Mouse (Mus musculus) heart, embryonic 11.5 days (tissue): ENCODE results near the gene Ccdc69. TPM values are rescaled to one million over a fixed set of nuclear protein-coding genes. Genes with fewer than 3 reads are reported as not detected.

Source experiments
- ATAC-seq: fragments of 200-750 bp; cut with Nextera tagmentation; replicated peaks from 2 replicates; pipeline ENCODE4 v1.8.0; 2017; ENCODE audit warnings: moderate library complexity; ENCODE audit not compliant: insufficient number of reproducible peaks, low FRiP score, low TSS enrichment
- H3K27ac ChIP-seq: fragments of 300-500 bp; sonication (generic); 2 replicates; pipeline ENCODE4 v1.5.1; 2014; ENCODE audit warnings: mild to moderate bottlenecking, low read depth, low read length
- H3K27me3 ChIP-seq: fragments of 300-500 bp; sonication (generic); 2 replicates; pipeline ENCODE4 v1.6.1; 2014; ENCODE audit warnings: mild to moderate bottlenecking, low read length, mixed read lengths; ENCODE audit not compliant: control insufficient read depth, insufficient read depth
- H3K36me3 ChIP-seq: fragments of 300-500 bp; sonication (generic); 2 replicates; pipeline ENCODE4 v1.6.1; 2014; ENCODE audit warnings: mild to moderate bottlenecking, low read length, moderate library complexity, mixed read lengths; ENCODE audit not compliant: control insufficient read depth, insufficient read depth
- H3K4me1 ChIP-seq: fragments of 300-500 bp; sonication (generic); 2 replicates; pipeline ENCODE4 v1.6.1; 2014; ENCODE audit warnings: low read length; ENCODE audit not compliant: control insufficient read depth, insufficient read depth
- H3K4me2 ChIP-seq: fragments of 300-500 bp; sonication (generic); 2 replicates; pipeline ENCODE4 v1.6.1; 2014; ENCODE audit warnings: mild to moderate bottlenecking, moderate library complexity
- H3K4me3 ChIP-seq: fragments of 300-500 bp; sonication (generic); 2 replicates; pipeline ENCODE4 v1.5.1; 2014; ENCODE audit warnings: low read depth, low read length
- H3K9ac ChIP-seq: fragments of 300-500 bp; sonication (generic); 2 replicates; pipeline ENCODE4 v1.6.1; 2014; ENCODE audit warnings: mild to moderate bottlenecking, low read depth, low read length, moderate library complexity
- H3K9me3 ChIP-seq: fragments of 300-500 bp; sonication (generic); replicated peaks from 2 replicates; pipeline ENCODE4 v1.6.1; 2016; ENCODE audit warnings: low read length; ENCODE audit not compliant: control insufficient read depth
- WGBS: fragments of 180-500 bp; shearing (Covaris S2); extraction: QIAGEN DNeasy Blood & Tissue Kit; methylation state at CpG from one replicate; pipeline ENCODE4 v1.1.7; 2014; ENCODE audit not compliant: insufficient replicate concordance; 5-methylcytosine and 5-hydroxymethylcytosine counted together
- polyA plus RNA-seq: library from polyadenylated mRNA; unstranded; fragments of >200 nt; fragmentation: Nextera tagmentation; extraction: Ambion mirVana; gene quantifications from 2 replicates; pipeline ENCODE4 v1.2.1, GENCODE M21; 2014

Ccdc69 gene
- polyA plus RNA-seq, 1 experiment from 2014 or later, result 16.5 TPM

DNA sequence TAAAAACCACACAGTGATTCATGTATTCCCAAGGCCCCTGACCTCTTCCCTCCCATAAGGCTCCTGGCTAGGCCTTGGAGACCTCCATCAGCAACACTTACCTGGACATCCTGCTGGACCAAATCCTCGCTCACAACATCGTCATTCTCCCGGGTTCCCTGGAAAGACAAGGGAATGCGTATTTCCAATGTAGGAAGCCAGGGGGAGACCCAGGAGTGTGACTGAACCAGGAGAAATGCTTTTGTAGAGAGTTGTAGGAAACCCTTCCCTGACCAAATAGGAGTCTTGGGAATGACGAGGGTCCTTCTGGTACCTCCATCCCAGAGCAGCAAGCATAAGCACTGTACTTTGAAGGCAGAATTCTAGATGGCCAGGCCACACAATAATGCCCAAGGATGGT, 72.2 kb downstream of the Ccdc69 start:
- Histone ChIP-seq H3K27me3 (no peaks in the 10 kb centered on the region), H3K4me3 (no peak overlapping the region), H3K27ac (no peak overlapping the region), H3K4me2 (no peak overlapping the region), H3K4me1 (no peaks in the 10 kb centered on the region), H3K9ac (no peak overlapping the region), H3K36me3 (peaks cover 66% of the 10 kb centered on the region), H3K9me3 (peaks cover 3% of the 10 kb centered on the region; the same call in 1 of the 2 replicates)
- 75% methylated on average over 5 of the region's 5 CpGs for WGBS
- no peak for ATAC-seq

DNA sequence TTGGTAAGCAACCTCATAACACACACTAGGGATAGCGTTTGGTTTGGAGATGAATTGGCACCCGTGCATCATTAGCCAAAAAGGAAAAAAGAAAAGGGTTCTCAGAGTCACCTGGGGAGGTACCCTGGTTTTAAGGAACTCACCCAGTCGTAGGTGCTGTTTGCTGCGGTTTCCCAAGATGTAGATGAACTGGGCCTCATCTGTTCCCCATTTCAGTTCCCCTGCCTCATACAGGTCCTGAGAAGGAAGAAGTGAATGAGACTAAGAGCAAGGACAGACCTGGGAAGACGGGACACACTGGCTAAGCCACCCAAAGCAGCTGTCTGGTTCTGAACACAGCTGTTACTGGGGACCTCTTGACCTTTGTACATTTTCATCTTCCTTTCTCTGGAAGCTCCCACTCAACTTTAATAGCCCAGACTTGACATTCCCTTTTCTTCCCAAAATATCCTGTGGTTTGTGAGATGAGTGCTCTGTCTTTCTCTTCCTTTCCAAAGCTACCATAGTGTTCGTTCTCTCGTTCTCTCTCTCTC, 72.9 kb downstream of the Ccdc69 start:
- no peak overlapping the region for H3K27ac ChIP-seq
- H3K4me3 ChIP-seq, result no peak overlapping the region
- no peak for ATAC-seq
- peaks cover 3% of the 10 kb centered on the region; the same call in 1 of the 2 replicates for H3K9me3 ChIP-seq
- H3K9ac ChIP-seq, result no peak overlapping the region
- 84% methylated on average over 7 of the region's 7 CpGs for WGBS
- H3K4me1 ChIP-seq, result no peaks in the 10 kb centered on the region
- H3K36me3 ChIP-seq, result peaks cover 65% of the 10 kb centered on the region
- no peak overlapping the region for H3K4me2 ChIP-seq
- H3K27me3 ChIP-seq, result no peaks in the 10 kb centered on the region

Other genes with a start within 250 kb of the Ccdc69 start
- 16.5 and 19.1 TPM in 2 replicates for gene Lyrm7, start 217.2 kb downstream of the Ccdc69 start, polyA plus RNA-seq
- 632 and 639 TPM in 2 replicates for gene Hint1, start 211.7 kb downstream of the Ccdc69 start, polyA plus RNA-seq
- gene Gpx3, start 175.7 kb downstream of the Ccdc69 start, polyA plus RNA-seq, result 1,579 and 1,713 TPM in 2 replicates
- 16.0 and 16.8 TPM in 2 replicates for gene Tnip1, start 115.2 kb downstream of the Ccdc69 start, polyA plus RNA-seq
- 300 and 370 TPM in 2 replicates for gene Anxa6, start 44.7 kb downstream of the Ccdc69 start, polyA plus RNA-seq
- 50.0 and 51.9 TPM in 2 replicates for gene Gm2a, start 20.0 kb upstream of the Ccdc69 start, polyA plus RNA-seq
- gene Slc36a3, start 73.6 kb upstream of the Ccdc69 start, polyA plus RNA-seq, result not detected in 2 replicates
- gene Slc36a2, start 106.9 kb upstream of the Ccdc69 start, polyA plus RNA-seq, result 3.5 TPM in 2 replicates
- gene Slc36a1, start 126.2 kb upstream of the Ccdc69 start, polyA plus RNA-seq, result 0.59 and 2.0 TPM in 2 replicates